Mouse (Mus musculus): ENCODE results near the gene Cdrt4. TPM values are rescaled to one million over a fixed set of nuclear protein-coding genes. Genes with fewer than 3 reads are reported as not detected.

Cdrt4 gene
- polyA plus RNA-seq, 1 experiment = not detected

DNA sequence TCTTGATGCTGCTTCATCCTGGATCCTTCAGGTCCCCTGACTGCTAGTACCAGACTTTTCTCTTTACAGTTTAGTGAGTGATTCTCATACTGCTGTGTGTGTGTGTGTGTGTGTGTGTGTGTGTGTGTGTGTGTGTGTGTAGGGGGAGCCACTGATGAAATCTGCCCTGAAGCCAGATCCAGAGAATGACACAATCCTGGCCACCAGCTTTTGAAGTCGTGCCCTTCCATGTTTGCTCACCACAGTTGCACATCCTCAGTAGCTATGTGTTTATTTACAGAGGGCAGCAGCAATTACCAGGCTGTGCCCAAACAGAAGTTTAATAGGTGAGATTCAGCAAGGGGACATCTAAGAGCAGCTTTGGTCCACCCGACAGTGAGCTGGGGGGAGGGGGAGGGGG lies 34.2 kb upstream of the Cdrt4 start:
- no peak for TF ChIP-seq POLR2A (IDR thresholded peaks at IDR 0.05; ENCODE audit: borderline replicate concordance, control insufficient read depth, low read depth, low read length)
- TF ChIP-seq CTCF (IDR thresholded peaks at IDR 0.05; ENCODE audit: control insufficient read depth, insufficient read depth, low read length) = no peak
- Histone ChIP-seq H3K4me1 (ENCODE audit: control insufficient read depth, insufficient read depth, low read length) (no peaks in the 10 kb centered on the region; the same call in none of the 2 replicates), H3K4me3 (replicated peaks; ENCODE audit: control insufficient read depth, low read depth, low read length) (no peak overlapping the region), H3K27ac (ENCODE audit: control insufficient read depth, insufficient read depth, low read depth, low read length, poor library complexity) (no peak overlapping the region)
- WGBS = 18% methylated on average over 2 of the region's 2 CpGs

DNA sequence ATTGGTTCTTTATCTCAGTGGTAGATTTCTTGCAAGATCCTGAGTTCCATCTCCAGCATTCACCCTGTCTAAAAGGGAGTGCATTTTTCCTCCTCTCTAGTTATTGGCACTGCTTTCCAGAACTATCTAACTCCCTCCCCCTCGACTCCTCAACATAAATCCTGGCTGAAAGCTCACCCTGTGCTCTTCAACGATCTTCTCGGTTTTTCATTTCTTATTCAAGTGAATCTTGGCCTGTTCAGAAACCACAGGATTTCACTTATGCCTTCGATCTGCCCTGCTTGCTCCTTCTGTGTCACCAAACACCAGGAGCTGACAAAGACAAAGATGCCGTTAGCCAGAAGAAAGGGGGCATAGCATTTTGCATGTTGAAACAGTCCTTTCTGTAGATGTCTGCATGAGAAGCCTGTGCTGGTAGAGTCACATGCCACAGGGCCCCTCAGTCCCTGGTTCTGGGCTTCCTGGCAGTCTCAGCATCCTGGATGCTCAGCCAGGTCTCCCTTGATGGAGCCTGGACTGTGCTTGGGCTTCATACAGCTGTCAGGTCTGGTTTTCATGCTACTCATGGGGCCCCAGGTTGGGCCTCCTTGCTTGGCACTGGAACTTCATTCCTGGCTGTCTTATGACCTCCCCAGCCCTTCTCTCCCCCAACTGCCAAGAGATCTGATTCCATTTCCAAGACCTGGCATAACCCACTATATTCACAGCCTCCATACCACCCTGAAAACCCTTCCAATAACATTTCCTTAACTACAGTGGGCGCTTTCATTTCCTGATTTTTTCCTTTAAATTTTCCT lies 30.8 kb upstream of the Cdrt4 start:
- Histone ChIP-seq H3K27ac (ENCODE audit: control insufficient read depth, insufficient read depth, low read depth, low read length, poor library complexity) (no peak overlapping the region), H3K4me3 (replicated peaks; ENCODE audit: control insufficient read depth, low read depth, low read length) (no peak overlapping the region), H3K4me1 (ENCODE audit: control insufficient read depth, insufficient read depth, low read length) (no peaks in the 10 kb centered on the region; the same call in 1 of the 2 replicates)
- TF ChIP-seq POLR2A (IDR thresholded peaks at IDR 0.05; ENCODE audit: borderline replicate concordance, control insufficient read depth, low read depth, low read length) = no peak
- 68% methylated on average over 6 of the region's 6 CpGs for WGBS

DNA sequence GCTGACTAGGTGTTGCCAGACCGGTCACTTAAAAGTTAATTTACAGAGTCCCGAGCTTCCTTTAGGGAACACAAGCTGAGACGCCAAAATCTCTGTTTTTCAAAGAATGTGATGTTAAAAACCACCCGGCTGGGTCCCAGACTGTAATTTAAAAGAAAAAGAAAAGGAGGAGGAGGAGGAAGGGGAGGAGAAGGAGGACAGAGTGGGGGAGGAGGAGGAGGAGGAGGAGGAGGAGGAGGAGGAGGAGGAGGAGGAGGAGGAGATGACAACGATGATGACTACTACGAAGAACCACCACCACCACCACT lies 30.3 kb upstream of the Cdrt4 start:
- no peak for TF ChIP-seq POLR2A (IDR thresholded peaks at IDR 0.05; ENCODE audit: borderline replicate concordance, control insufficient read depth, low read depth, low read length)
- no peak for TF ChIP-seq CTCF (IDR thresholded peaks at IDR 0.05; ENCODE audit: control insufficient read depth, insufficient read depth, low read length)
- no peak overlapping the region for H3K4me3 ChIP-seq (replicated peaks; ENCODE audit: control insufficient read depth, low read depth, low read length)
- no peaks in the 10 kb centered on the region; the same call in 1 of the 2 replicates for H3K4me1 ChIP-seq (ENCODE audit: control insufficient read depth, insufficient read depth, low read length)
- WGBS = 26% methylated on average over 5 of the region's 6 CpGs
- no peak overlapping the region for H3K27ac ChIP-seq (ENCODE audit: control insufficient read depth, insufficient read depth, low read depth, low read length, poor library complexity)

DNA sequence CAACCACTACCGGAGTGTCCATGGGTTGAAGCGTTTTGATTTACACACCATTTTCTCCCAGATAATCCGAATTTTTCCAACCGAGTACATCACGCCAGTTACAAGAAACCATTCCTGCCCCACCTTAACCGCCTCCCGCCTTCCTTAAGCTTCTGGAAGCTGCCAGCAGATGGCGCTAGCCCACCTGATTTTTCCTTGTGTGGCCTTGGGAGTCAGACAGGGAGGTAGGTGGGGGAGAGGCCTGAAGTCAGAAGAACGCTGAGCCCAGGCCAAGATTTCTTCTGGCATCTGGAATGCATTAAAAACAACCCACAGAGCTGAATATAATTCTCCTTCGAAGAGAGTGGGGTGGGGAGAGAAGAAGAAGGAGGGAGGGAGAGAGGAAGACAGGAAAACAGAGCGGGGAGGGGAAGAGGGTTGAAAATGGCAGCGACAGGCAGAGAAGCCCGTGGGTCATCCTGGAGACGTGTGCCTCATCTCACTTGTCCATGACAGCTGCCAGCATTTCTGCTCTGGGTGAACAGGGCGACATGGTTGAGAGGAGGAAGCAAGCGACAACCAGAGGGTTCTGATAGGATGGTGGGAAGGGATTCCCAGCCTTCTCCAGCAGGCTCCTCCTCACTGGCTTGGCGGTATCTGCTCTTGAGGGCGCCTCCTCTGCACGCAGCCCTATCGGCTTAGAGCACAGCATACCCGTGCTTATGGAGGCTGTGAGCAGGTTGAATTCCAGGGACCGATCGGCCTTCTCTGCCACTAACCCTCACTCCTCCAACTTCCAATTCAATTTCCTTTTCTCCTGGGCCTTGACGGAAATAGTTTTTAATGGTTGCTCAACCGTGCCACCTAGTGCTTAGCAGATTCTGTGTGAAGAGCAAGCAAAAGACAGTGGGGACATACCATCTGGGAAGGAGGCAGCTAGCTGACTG lies 29.7 kb upstream of the Cdrt4 start:
- peak; percentile 71 for TF ChIP-seq CTCF (IDR thresholded peaks at IDR 0.05; ENCODE audit: control insufficient read depth, insufficient read depth, low read length)
- no peak for TF ChIP-seq POLR2A (IDR thresholded peaks at IDR 0.05; ENCODE audit: borderline replicate concordance, control insufficient read depth, low read depth, low read length)
- H3K27ac ChIP-seq (ENCODE audit: control insufficient read depth, insufficient read depth, low read depth, low read length, poor library complexity) = no peak overlapping the region
- WGBS = 38% methylated on average over 25 of the region's 25 CpGs
- H3K4me3 ChIP-seq (replicated peaks; ENCODE audit: control insufficient read depth, low read depth, low read length) = no peak overlapping the region
- H3K4me1 ChIP-seq (ENCODE audit: control insufficient read depth, insufficient read depth, low read length) = no peaks in the 10 kb centered on the region; the same call in 1 of the 2 replicates

DNA sequence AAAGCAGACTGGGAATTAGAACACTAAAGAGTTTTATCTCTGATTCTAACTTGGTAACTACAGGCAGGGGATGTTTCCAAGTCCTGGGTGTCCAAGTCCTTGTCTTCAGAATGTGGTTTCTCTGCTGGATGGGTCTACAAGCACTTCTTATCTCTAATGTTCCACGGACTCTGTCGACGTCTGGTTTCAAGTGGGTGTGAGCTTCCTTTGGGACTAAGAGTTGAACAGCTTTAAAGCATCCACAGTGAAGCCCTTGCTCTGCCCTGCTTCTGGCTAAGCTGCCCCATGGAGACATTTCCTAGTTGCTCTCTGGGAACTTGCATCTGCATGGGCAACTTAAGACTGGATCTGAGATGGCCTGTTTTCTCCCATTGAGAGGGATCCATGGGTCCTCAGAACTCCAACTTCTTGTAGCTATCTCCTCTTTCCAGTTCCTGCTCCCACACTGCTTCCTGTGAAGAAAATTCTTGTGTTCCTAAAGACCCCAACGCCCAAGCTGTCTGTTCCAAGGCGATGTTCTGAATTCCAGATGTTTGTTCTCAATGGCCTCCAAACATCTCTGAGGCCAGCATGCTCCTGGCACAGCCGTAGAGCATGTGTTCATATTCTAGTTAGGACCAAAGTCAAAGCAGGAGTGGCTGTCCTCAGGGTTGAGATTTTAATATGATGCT lies 26.8 kb upstream of the Cdrt4 start:
- no peaks in the 10 kb centered on the region; the same call in 1 of the 2 replicates for H3K4me1 ChIP-seq (ENCODE audit: control insufficient read depth, insufficient read depth, low read length)
- H3K4me3 ChIP-seq (replicated peaks; ENCODE audit: control insufficient read depth, low read depth, low read length) = no peak overlapping the region
- TF ChIP-seq CTCF (IDR thresholded peaks at IDR 0.05; ENCODE audit: control insufficient read depth, insufficient read depth, low read length) (no peak), POLR2A (IDR thresholded peaks at IDR 0.05; ENCODE audit: borderline replicate concordance, control insufficient read depth, low read depth, low read length) (no peak)
- no peak overlapping the region for H3K27ac ChIP-seq (ENCODE audit: control insufficient read depth, insufficient read depth, low read depth, low read length, poor library complexity)
- WGBS = 60% methylated on average over 6 of the region's 6 CpGs

DNA sequence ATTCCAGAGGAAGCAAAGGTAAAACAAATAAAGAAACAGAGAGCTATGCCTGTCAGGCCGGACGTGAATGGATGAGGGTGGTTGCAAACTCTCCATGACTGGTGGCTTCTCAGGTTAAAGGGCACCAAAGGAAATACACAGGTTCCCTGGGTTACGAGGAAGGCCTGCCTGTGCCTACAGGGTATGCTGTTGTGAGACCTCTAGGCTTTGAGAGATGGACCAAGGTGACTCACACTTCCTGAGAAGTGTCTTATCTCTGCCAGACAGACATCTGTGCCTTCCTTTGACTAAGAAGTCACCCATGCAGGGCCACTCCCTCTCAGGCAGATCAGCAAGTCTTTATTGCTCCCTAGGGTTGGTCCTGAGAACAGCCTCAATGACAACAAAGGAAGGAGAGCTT lies 21.2 kb upstream of the Cdrt4 start:
- H3K4me3 ChIP-seq (replicated peaks; ENCODE audit: control insufficient read depth, low read depth, low read length) = no peak overlapping the region
- no peak for TF ChIP-seq POLR2A (IDR thresholded peaks at IDR 0.05; ENCODE audit: borderline replicate concordance, control insufficient read depth, low read depth, low read length)
- no peak for TF ChIP-seq CTCF (IDR thresholded peaks at IDR 0.05; ENCODE audit: control insufficient read depth, insufficient read depth, low read length)
- no peaks in the 10 kb centered on the region for H3K4me1 ChIP-seq (ENCODE audit: control insufficient read depth, insufficient read depth, low read length)
- 35% methylated on average over 3 of the region's 3 CpGs for WGBS
- no peak overlapping the region for H3K27ac ChIP-seq (ENCODE audit: control insufficient read depth, insufficient read depth, low read depth, low read length, poor library complexity)

DNA sequence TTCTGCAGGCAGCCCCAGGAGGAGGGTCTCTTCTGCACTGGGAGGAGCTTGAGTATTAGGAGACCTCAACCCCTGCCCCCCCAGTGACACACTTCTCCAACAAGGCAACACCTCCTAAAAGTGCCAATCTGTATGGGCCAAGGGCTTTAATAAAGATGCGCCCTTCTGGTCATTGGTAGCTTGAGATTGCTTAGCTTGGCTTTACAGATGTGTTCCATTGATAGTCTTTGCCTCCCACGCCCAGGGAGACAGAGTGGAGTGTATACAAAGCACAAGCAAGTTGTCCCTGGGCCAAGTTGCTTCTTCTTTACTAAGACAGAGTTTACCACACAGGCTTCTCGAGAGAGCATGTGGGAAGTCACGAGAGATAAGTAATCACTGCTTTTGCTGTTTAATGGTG lies 20.4 kb upstream of the Cdrt4 start:
- Histone ChIP-seq H3K4me3 (replicated peaks; ENCODE audit: control insufficient read depth, low read depth, low read length) (no peak overlapping the region), H3K27ac (ENCODE audit: control insufficient read depth, insufficient read depth, low read depth, low read length, poor library complexity) (no peak overlapping the region), H3K4me1 (ENCODE audit: control insufficient read depth, insufficient read depth, low read length) (no peaks in the 10 kb centered on the region)
- TF ChIP-seq CTCF (IDR thresholded peaks at IDR 0.05; ENCODE audit: control insufficient read depth, insufficient read depth, low read length) (no peak), POLR2A (IDR thresholded peaks at IDR 0.05; ENCODE audit: borderline replicate concordance, control insufficient read depth, low read depth, low read length) (no peak)
- 50% methylated on average over 4 of the region's 4 CpGs for WGBS

DNA sequence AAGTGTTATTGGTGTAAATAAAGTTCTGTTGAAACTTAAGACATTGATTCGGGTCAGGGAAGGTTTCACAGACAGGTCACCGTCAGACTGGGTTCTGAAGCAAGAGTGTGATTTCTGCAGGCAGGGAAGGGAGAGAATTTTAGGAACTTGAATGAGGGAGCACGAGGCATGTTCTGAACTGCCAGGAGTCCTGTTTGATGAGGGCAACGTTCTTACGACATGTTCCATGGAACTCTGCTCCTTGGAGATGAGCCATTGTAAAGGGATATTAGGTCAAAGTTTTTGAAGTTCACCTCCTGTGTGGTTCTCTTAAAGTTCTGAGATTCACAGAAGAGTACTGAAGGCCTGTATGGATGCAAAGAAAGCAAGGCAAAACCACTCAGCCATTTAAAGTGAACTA lies 19.9 kb upstream of the Cdrt4 start:
- 66% methylated on average over 5 of the region's 5 CpGs for WGBS
- Histone ChIP-seq H3K4me1 (ENCODE audit: control insufficient read depth, insufficient read depth, low read length) (no peaks in the 10 kb centered on the region), H3K4me3 (replicated peaks; ENCODE audit: control insufficient read depth, low read depth, low read length) (no peak overlapping the region), H3K27ac (ENCODE audit: control insufficient read depth, insufficient read depth, low read depth, low read length, poor library complexity) (no peak overlapping the region)
- TF ChIP-seq CTCF (IDR thresholded peaks at IDR 0.05; ENCODE audit: control insufficient read depth, insufficient read depth, low read length) (no peak), POLR2A (IDR thresholded peaks at IDR 0.05; ENCODE audit: borderline replicate concordance, control insufficient read depth, low read depth, low read length) (no peak)
